Comparison of ENCODE assay signal across 17 mouse cellular contexts in genomic region chr2:116347827-116348529, GRCm38 (mm10).
"Had no signal": no experiment of that assay in that cellular context is flagged by ENCODE, and none has a peak within 500 bp of the region (broad histone marks: within the 10 kb centered on the region; RNA-seq: fewer than 3 reads in every experiment).

No protein-coding gene starts in this region.

- ATAC-seq: liver, postnatal 0 days; lung, postnatal 0 days; midbrain, embryonic 13.5 days; midbrain, embryonic 16.5 days had no signal

- H3K27ac ChIP-seq: lung, embryonic 15.5 days; macrophage; midbrain, embryonic 13.5 days; neural tube, embryonic 12.5 days; stomach, embryonic 15.5 days; stomach, postnatal 0 days had no signal

- H3K4me3 ChIP-seq: lung, embryonic 15.5 days; megakaryocyte, embryonic 14.5 days; midbrain, embryonic 13.5 days; neural tube, embryonic 12.5 days; stomach, embryonic 15.5 days had no signal

- H3K27me3 ChIP-seq: lung, embryonic 15.5 days; megakaryocyte, embryonic 14.5 days; midbrain, embryonic 13.5 days; neural tube, embryonic 12.5 days; stomach, embryonic 15.5 days had no signal

- H3K9ac ChIP-seq: liver, postnatal 0 days; lung, embryonic 15.5 days; midbrain, embryonic 13.5 days; neural tube, embryonic 12.5 days; stomach, embryonic 15.5 days had no signal

- DNase-seq: liver, postnatal 0 days; lung, adult 2 months; lung, postnatal 14 days; lung, postnatal 36 days; right cerebral cortex, postnatal 14 days; thymus, adult 2 months; thymus, postnatal 25 days had no signal

- H3K9me3 ChIP-seq: lung, embryonic 15.5 days; midbrain, embryonic 13.5 days; neural tube, embryonic 12.5 days; stomach, embryonic 15.5 days had no signal

- H3K4me2 ChIP-seq: lung, embryonic 15.5 days; midbrain, embryonic 11.5 days; midbrain, embryonic 13.5 days; neural tube, embryonic 12.5 days; stomach, embryonic 15.5 days had no signal

- H3K36me3 ChIP-seq: lung, embryonic 15.5 days; midbrain, embryonic 13.5 days; neural tube, embryonic 12.5 days; stomach, embryonic 15.5 days had no signal

- H3K4me1 ChIP-seq: lung, embryonic 15.5 days; megakaryocyte, embryonic 14.5 days; neural tube, embryonic 12.5 days; stomach, embryonic 15.5 days had no signal
